Mouse (Mus musculus): ENCODE data around the gene Arhgef33. TPM values are rescaled to one million over a fixed set of nuclear protein-coding genes. Genes with fewer than 3 reads are reported as not detected.
A peak's percentile ranks its signal among the peaks of the same experiment; 100 is the strongest.
"Not testable (repeated sequence)": the region's sequence is repeated elsewhere in the genome, so short reads cannot be mapped to it uniquely, and the experiment has no call there.

The Arhgef33 gene
- total and polyA plus RNA-seq, 2 experiments from 2014 or later, result 2.2 to 7.7 TPM

- no peak for DNase-seq (ENCODE audit: low spot score)
- H3K9ac ChIP-seq (replicated peaks; ENCODE audit: low read length, poor library complexity, severe bottlenecking), result no peak overlapping the region
- no peaks in the 10 kb centered on the region for H3K36me3 ChIP-seq (ENCODE audit: insufficient read depth, low read length)
- H3K4me3 ChIP-seq (ENCODE audit: low read depth, low read length), result no peak overlapping the region
- H3K27ac ChIP-seq (ENCODE audit: low read depth, low read length), result no peak overlapping the region
- no peak for TF ChIP-seq CTCF (IDR thresholded peaks at IDR 0.05)
- H3K4me1 ChIP-seq (ENCODE audit: insufficient read depth, low read length), result no peaks in the 10 kb centered on the region
- no peaks in the 10 kb centered on the region for H3K9me3 ChIP-seq (ENCODE audit: low read length)
- H3K4me2 ChIP-seq (ENCODE audit: low read depth, low read length, poor library complexity, severe bottlenecking), result no peak overlapping the region
- no peaks in the 10 kb centered on the region for H3K27me3 ChIP-seq (ENCODE audit: insufficient read depth, low read length)
- no peak for ATAC-seq (ENCODE audit: low FRiP score)
- WGBS, result 47% methylated on average over 6 of the region's 6 CpGs
Observed at GRCm38 (mm10) chr17:80347234-80347633, 40.0 kb downstream of the Arhgef33 start.

GRCm38 (mm10) chr17:80360245-80360644 lies 53.0 kb downstream of the Arhgef33 start:
- ATAC-seq (ENCODE audit: low FRiP score) (no peak), DNase-seq (ENCODE audit: low spot score) (no peak)
- Histone ChIP-seq H3K9ac (replicated peaks; ENCODE audit: low read length, poor library complexity, severe bottlenecking) (no peak overlapping the region), H3K4me1 (ENCODE audit: insufficient read depth, low read length) (no peaks in the 10 kb centered on the region), H3K4me2 (ENCODE audit: low read depth, low read length, poor library complexity, severe bottlenecking) (no peak overlapping the region), H3K36me3 (ENCODE audit: insufficient read depth, low read length) (no peaks in the 10 kb centered on the region), H3K4me3 (ENCODE audit: low read depth, low read length) (no peak overlapping the region), H3K27me3 (ENCODE audit: insufficient read depth, low read length) (no peaks in the 10 kb centered on the region), H3K27ac (ENCODE audit: low read depth, low read length) (no peak overlapping the region), H3K9me3 (ENCODE audit: low read length) (no peaks in the 10 kb centered on the region)
- WGBS, result 89% methylated on average over 8 of the region's 8 CpGs
- TF ChIP-seq CTCF (IDR thresholded peaks at IDR 0.05), result no peak

- 93% methylated on average over 5 of the region's 5 CpGs for WGBS
- Histone ChIP-seq H3K4me2 (ENCODE audit: low read depth, low read length, poor library complexity, severe bottlenecking) (no peak overlapping the region), H3K36me3 (ENCODE audit: insufficient read depth, low read length) (no peaks in the 10 kb centered on the region), H3K27ac (ENCODE audit: low read depth, low read length) (no peak overlapping the region), H3K9me3 (ENCODE audit: low read length) (no peaks in the 10 kb centered on the region), H3K9ac (replicated peaks; ENCODE audit: low read length, poor library complexity, severe bottlenecking) (no peak overlapping the region), H3K4me1 (ENCODE audit: insufficient read depth, low read length) (no peaks in the 10 kb centered on the region), H3K4me3 (ENCODE audit: low read depth, low read length) (no peak overlapping the region), H3K27me3 (ENCODE audit: insufficient read depth, low read length) (no peaks in the 10 kb centered on the region)
- DNase-seq (ENCODE audit: low spot score) (no peak), ATAC-seq (ENCODE audit: low FRiP score) (no peak)
- TF ChIP-seq CTCF (IDR thresholded peaks at IDR 0.05), result no peak
Observed at GRCm38 (mm10) chr17:80367276-80367675, 60.1 kb downstream of the Arhgef33 start.

- ATAC-seq (ENCODE audit: low FRiP score), result no peak
- DNase-seq (ENCODE audit: low spot score), result no peak
- Histone ChIP-seq H3K9ac (replicated peaks; ENCODE audit: low read length, poor library complexity, severe bottlenecking) (no peak overlapping the region), H3K4me3 (ENCODE audit: low read depth, low read length) (no peak overlapping the region), H3K4me2 (ENCODE audit: low read depth, low read length, poor library complexity, severe bottlenecking) (no peak overlapping the region), H3K9me3 (ENCODE audit: low read length) (no peaks in the 10 kb centered on the region), H3K27me3 (ENCODE audit: insufficient read depth, low read length) (no peaks in the 10 kb centered on the region), H3K36me3 (ENCODE audit: insufficient read depth, low read length) (no peaks in the 10 kb centered on the region), H3K27ac (ENCODE audit: low read depth, low read length) (no peak overlapping the region), H3K4me1 (ENCODE audit: insufficient read depth, low read length) (0 out of 2 replicates have a peak, but pooled peaks cover under 1% of the 10 kb centered on the region)
- WGBS, result 84% methylated on average over 9 of the region's 9 CpGs
- TF ChIP-seq CTCF (IDR thresholded peaks at IDR 0.05), result no peak
Observed at GRCm38 (mm10) chr17:80368606-80369005, 61.4 kb downstream of the Arhgef33 start.

- DNase-seq (ENCODE audit: low spot score) (peak; percentile 96), ATAC-seq (ENCODE audit: low FRiP score) (peak; percentile 99)
- Histone ChIP-seq H3K4me1 (ENCODE audit: insufficient read depth, low read length) (0 out of 2 replicates have a peak, but pooled peaks cover 3% of the 10 kb centered on the region), H3K9me3 (ENCODE audit: low read length) (no peaks in the 10 kb centered on the region), H3K4me3 (ENCODE audit: low read depth, low read length) (peak within 1 kb of the TSS; percentile 45), H3K9ac (replicated peaks; ENCODE audit: low read length, poor library complexity, severe bottlenecking) (peak within 1 kb of the TSS; percentile 72), H3K4me2 (ENCODE audit: low read depth, low read length, poor library complexity, severe bottlenecking) (peak within 1 kb of the TSS; percentile 75), H3K27me3 (ENCODE audit: insufficient read depth, low read length) (no peaks in the 10 kb centered on the region), H3K36me3 (ENCODE audit: insufficient read depth, low read length) (no peaks in the 10 kb centered on the region), H3K27ac (ENCODE audit: low read depth, low read length) (peak within 1 kb of the TSS; percentile 83)
- TF ChIP-seq CTCF (IDR thresholded peaks at IDR 0.05), result no peak
- WGBS, result 4% methylated on average over 76 of the region's 102 CpGs
Observed at GRCm38 (mm10) chr17:80372989-80373725, 66.0 kb downstream of the Arhgef33 start, which contains the start of gene Gm10190. TSS of gene Gm10190 (minus strand) at chr17:80373541.

GRCm38 (mm10) chr17:80373726-80374096 lies 66.5 kb downstream of the Arhgef33 start:
- TF ChIP-seq CTCF (IDR thresholded peaks at IDR 0.05), result no peak
- Histone ChIP-seq H3K36me3 (ENCODE audit: insufficient read depth, low read length) (no peaks in the 10 kb centered on the region), H3K4me2 (ENCODE audit: low read depth, low read length, poor library complexity, severe bottlenecking) (peak overlapping the region; percentile 75), H3K9me3 (ENCODE audit: low read length) (no peaks in the 10 kb centered on the region), H3K4me1 (ENCODE audit: insufficient read depth, low read length) (0 out of 2 replicates have a peak, but pooled peaks cover 3% of the 10 kb centered on the region), H3K9ac (replicated peaks; ENCODE audit: low read length, poor library complexity, severe bottlenecking) (peak overlapping the region; percentile 72), H3K27ac (ENCODE audit: low read depth, low read length) (peak overlapping the region; percentile 83), H3K27me3 (ENCODE audit: insufficient read depth, low read length) (no peaks in the 10 kb centered on the region), H3K4me3 (ENCODE audit: low read depth, low read length) (peak overlapping the region; percentile 45)
- ATAC-seq (ENCODE audit: low FRiP score) (peak; percentile 82), DNase-seq (ENCODE audit: low spot score) (no peak)
- WGBS, result 16% methylated on average over 28 of the region's 29 CpGs

GRCm38 (mm10) chr17:80378386-80378785 lies 71.2 kb downstream of the Arhgef33 start:
- not testable (repeated sequence) for H3K4me3 ChIP-seq (ENCODE audit: low read depth, low read length); H3K4me1 ChIP-seq (ENCODE audit: insufficient read depth, low read length); H3K27ac ChIP-seq (ENCODE audit: low read depth, low read length); H3K9ac ChIP-seq (replicated peaks; ENCODE audit: low read length, poor library complexity, severe bottlenecking); H3K27me3 ChIP-seq (ENCODE audit: insufficient read depth, low read length); H3K4me2 ChIP-seq (ENCODE audit: low read depth, low read length, poor library complexity, severe bottlenecking); ATAC-seq (ENCODE audit: low FRiP score); DNase-seq (ENCODE audit: low spot score); H3K9me3 ChIP-seq (ENCODE audit: low read length); H3K36me3 ChIP-seq (ENCODE audit: insufficient read depth, low read length)
